Mouse (Mus musculus) Muller cell, postnatal 12 days (primary cell): ENCODE data around the gene Gpx5.
"Not testable (repeated sequence)": the region's sequence is repeated elsewhere in the genome, so short reads cannot be mapped to it uniquely, and the experiment has no call there.

Experiments
- DNase-seq: peaks from one replicate; pipeline ENCODE4 v3.0.0-alpha.2; 2015; ENCODE audit errors: inconsistent ontology term

The Gpx5 gene

DNA sequence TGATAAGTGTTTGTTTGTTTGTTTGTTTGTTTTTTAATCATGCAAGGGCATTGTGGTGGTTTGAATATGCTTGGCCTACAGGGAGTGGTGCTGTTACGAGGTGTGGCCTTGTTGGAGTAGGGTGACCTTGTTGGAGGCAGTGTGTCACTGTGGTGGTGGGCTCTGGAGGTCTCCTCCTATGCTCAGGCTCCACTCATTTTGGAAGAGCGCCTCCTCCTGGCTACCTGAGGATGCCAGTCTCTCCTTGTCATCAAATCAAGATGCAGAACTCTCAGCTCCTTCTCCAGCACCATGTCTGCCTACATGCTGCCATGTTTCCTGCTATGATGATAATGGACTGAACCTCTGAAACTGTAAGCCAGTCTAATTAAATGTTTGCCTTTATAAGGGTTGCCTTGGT, 26.8 kb downstream of the Gpx5 start:
- no peak for DNase-seq

DNA sequence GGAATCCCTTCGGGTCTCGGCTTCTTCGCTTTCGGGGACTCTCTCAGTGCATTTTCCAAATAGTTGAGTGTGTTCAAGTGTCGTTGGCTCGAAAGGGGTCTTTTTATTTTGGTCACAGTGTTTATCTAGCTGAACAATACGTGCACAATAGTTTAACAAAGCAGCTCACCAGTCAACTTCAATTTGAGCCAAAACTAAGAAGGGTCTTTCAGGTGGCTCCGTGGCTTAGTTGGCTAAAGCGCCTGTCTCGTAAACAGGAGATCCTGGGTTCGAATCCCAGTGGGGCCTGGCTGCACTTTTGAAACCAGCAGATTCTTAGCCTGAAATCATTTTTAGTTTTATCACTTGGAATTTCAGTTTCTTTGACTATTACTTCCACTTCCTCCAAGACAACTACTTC, 28.2 kb downstream of the Gpx5 start:
- DNase-seq: peak; percentile 64

- DNase-seq: no peak
Observed at GRCm38 (mm10) chr13:21263910-21264309, 28.6 kb downstream of the Gpx5 start.

GRCm38 (mm10) chr13:21262787-21263461, 29.6 kb downstream of the Gpx5 start:
- no peak for DNase-seq

DNA sequence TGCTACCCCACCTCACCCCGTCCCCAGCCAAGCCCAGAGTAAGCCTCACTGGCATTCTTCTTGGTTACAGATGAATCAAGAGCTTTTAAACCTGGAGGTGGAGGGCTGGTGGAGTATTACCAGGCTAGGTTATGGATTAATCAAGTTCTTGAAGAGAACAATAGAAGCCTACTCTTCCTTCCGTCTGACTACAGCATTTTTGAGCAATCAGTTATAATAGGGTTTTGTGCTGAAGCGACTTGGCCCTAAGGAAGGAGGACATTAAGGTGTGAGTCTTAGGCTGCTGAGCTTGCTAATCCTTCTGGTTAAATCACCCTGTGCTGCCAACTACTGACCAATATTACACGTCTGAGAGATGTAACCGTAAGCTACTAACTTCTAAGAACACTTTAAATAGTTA, 32.2 kb downstream of the Gpx5 start:
- no peak for DNase-seq

- DNase-seq: peak; percentile 72
Observed at GRCm38 (mm10) chr13:21259677-21260113, 32.8 kb downstream of the Gpx5 start.

DNA sequence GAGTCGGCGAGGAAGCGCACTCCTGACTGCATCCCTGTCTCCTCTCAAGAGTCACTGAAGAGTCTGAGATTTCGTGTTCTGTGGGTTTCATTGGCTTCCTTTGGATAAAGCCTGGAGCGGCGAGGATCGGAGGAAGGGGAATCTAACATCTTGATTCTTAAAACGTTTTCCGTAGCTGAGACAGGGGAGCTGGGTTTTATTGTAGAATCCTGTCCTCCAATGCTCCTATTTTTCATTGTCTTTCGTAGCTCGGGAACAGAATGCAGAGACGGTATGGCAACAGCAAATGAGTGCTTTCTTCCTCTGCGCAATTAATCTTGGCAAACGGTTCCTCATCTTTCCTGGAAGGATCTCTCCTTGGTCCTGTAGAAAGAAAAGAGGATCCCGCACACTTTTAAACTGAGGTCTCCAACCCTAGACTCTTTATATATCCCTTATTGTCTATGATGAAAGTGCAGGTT, 33.3 kb downstream of the Gpx5 start:
- DNase-seq: peak; percentile 50

DNA sequence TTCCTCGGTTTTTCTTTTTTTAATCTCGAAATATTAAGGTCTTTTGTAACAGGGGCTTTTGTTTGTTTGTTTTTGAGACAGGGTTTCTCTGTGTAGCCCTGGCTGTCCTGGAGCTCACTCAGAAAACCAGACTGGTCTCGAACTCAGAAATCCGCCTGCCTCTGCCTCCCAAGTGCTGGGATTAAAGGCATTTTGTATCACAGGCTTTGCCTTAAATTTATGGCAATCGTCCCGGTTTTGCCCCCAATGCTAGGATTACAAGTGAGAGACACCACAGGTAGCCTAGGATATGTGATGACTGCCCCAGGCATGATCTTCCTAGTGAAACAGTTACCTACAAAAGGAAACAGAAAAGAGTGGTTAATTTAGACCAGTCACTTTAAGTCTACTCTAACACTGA, 34.0 kb downstream of the Gpx5 start:
- no peak for DNase-seq

- peak; percentile 53 for DNase-seq
Observed at GRCm38 (mm10) chr13:21253986-21254385, 38.5 kb downstream of the Gpx5 start.

DNA sequence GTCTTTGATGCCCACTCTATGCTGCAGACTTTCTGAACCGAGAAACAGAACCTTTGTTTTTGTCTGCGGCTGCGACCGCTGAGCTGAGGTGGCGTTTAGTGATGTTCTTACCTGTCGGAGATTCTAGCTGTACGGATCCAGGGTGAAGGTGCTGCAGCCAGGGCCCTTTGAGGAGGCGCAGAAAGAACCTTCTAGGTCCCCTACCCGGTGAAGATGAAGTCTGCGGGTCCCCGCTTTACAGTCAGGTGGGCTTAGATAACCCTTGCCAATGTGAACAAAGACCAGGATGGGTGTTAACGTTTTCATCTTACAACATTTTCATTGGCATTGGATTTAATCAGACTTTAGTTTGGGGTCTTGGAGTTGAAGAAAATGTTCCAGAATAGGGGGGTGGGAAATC, 39.0 kb downstream of the Gpx5 start:
- no peak for DNase-seq

DNA sequence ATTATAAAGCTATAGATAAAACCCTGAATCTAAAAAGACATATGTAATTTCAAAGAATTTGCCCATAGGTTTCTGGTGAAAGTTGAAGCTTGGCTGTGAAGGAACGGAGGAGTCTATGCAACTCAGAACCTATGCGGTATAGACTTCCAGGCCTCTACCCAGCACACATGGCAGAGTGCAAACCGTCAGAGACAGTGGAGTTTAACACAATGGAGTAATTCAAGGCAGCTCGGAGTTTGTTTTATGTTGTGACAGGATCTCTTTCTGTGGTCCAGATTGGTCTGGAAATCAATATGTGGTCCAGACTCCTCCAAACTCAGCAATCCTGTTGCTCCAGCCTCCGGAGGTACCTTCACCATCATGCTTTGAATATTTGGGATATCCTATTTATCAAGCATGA, 39.5 kb downstream of the Gpx5 start:
- no peak for DNase-seq

DNA sequence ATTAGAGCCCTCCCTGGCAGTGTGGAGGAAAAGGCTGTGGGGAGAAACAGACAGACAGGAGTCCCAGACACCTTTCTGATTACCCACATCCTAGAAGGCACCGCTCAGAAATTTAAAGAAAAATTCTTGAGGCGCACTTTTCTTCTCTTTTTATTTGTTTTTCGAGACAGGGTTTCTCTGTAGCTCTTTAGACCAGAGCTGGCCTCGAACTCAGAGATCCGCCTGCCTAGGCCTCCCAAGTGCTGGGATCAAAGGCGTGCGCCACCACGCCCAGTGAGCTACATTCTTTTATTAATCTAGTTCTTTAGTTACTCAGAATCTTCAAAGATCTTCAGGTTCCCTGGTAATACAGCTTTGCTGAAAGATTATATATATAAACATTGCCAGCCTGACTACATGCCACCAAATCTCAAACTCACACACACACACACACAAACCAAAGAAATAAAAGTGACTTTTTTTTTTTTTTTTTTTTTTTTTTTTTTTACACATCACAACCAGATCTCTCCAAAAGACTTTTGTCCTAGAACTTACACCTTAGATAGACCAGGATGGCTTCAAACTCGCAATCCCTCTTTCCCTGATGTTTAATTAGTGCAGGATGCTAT, 42.4 kb downstream of the Gpx5 start:
- DNase-seq: no peak

GRCm38 (mm10) chr13:21249022-21249421, 43.5 kb downstream of the Gpx5 start:
- peak; percentile 19 for DNase-seq

GRCm38 (mm10) chr13:21246276-21246675, 46.3 kb downstream of the Gpx5 start:
- no peak for DNase-seq

DNA sequence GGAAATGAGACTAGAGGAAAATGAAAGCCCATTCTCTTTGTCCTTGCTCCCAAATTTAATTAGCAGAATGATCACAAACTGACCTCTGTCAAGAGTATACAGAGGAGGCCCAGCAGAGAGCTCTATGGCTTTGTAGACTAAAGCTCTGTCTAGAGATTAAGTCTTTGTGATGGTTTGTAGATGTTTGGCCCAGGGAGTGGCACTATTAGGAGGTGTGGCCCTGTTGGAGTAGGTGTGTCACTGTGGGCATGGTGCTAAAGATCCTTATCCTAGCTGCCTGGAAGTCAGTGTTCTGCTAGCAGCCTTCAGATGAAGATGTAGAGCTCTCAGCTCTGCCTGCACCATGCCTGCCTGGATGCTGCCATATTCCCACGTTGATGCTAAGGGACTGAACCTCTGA, 47.6 kb downstream of the Gpx5 start:
- not testable (repeated sequence) for DNase-seq

- no peak for DNase-seq
Observed at GRCm38 (mm10) chr13:21244089-21244488, 48.4 kb downstream of the Gpx5 start.

DNA sequence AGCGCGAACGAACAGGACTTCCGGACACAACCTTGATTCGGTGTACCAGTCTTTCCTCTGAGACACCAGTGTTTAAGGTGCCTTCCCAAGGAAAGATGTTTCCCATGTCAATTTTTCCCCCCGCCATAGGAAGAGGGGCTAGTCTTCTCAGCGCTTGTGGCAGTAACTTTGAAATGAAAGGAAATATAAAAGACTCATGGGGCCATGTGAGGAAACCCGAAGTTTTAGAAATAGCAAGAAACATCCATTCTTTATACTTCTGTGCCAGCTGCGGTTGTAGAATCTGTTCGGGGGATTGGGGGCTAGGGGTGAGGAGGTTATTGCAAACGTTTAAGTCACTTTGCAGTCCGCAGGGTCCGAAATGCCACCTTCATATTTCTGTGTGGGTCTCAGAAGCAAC, 49.3 kb downstream of the Gpx5 start:
- no peak for DNase-seq

- peak; percentile 24 for DNase-seq
Observed at GRCm38 (mm10) chr13:21242408-21243125, 50.0 kb downstream of the Gpx5 start.

GRCm38 (mm10) chr13:21240788-21241187, 51.7 kb downstream of the Gpx5 start:
- peak; percentile 67 for DNase-seq

DNA sequence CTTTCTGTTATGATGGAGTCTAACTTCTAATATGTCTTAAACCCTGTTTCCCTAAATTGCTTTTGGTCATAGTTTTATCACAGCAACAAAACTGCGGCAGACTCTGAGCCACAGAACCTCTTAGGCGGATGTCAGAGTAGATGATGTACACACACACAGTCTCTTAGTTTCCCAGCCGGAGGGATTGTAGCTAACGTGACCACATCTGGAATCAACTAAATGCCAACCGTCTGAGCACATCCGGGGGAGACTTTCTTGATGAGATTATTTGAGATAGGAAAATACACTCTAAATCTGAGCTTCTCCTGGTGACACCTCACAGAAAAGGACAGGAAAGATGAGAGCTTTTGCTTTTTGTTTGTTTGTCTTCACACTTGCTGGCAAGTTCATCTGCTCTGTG, 55.4 kb downstream of the Gpx5 start:
- no peak for DNase-seq

- no peak for DNase-seq
Observed at GRCm38 (mm10) chr13:21236714-21237113, 55.8 kb downstream of the Gpx5 start.
